Mouse (Mus musculus) kidney, postnatal 25 days (tissue): ENCODE data around the gene Slc13a4.

Experiments
- DNase-seq, 2 experiments: peaks; one replicate each; pipeline ENCODE4 v3.0.0; 2021; ENCODE audit warnings: mixed read lengths in 2 of 2

The Slc13a4 gene

GRCm38 (mm10) chr6:35255017-35255416 lies 52.9 kb downstream of the Slc13a4 start:
- no peak for DNase-seq

GRCm38 (mm10) chr6:35254136-35254904 lies 53.6 kb downstream of the Slc13a4 start:
- DNase-seq = no peak

GRCm38 (mm10) chr6:35253474-35253873 lies 54.5 kb downstream of the Slc13a4 start:
- no peak for DNase-seq

GRCm38 (mm10) chr6:35252477-35253346 lies 55.2 kb downstream of the Slc13a4 start:
- DNase-seq = peak; percentile 91 to 94

- no peak for DNase-seq
These were observed 56.0 kb downstream of the Slc13a4 start for GRCm38 (mm10) chr6:35251807-35252476.

GRCm38 (mm10) chr6:35245086-35245485 lies 62.8 kb downstream of the Slc13a4 start:
- DNase-seq = no peak

GRCm38 (mm10) chr6:35243989-35244388 lies 63.9 kb downstream of the Slc13a4 start:
- no peak for DNase-seq

- no peak for DNase-seq
These were observed 64.7 kb downstream of the Slc13a4 start for GRCm38 (mm10) chr6:35243252-35243651.

- DNase-seq = no peak
These were observed 71.7 kb downstream of the Slc13a4 start for GRCm38 (mm10) chr6:35236108-35236785.

- DNase-seq = no peak
These were observed 78.5 kb downstream of the Slc13a4 start for GRCm38 (mm10) chr6:35229415-35229814.

GRCm38 (mm10) chr6:35225696-35226095 lies 82.2 kb downstream of the Slc13a4 start:
- DNase-seq = no peak
